Mouse (Mus musculus): ENCODE results near the gene 1300017J02Rik.

- no peak for TF ChIP-seq CTCF (IDR thresholded peaks at IDR 0.05; ENCODE audit: borderline replicate concordance, extremely low read depth, insufficient read depth, insufficient read length)
- no peak for TF ChIP-seq POLR2A (IDR thresholded peaks at IDR 0.05; ENCODE audit: borderline replicate concordance, extremely low read depth, insufficient read depth, insufficient read length, poor library complexity, severe bottlenecking)
Measured at GRCm38 (mm10) chr9:103274819-103275218, 30.1 kb downstream of the 1300017J02Rik start.
